Comparison of ENCODE assay signal across 9 mouse cellular contexts in genomic region chr11:75133951-75134350, GRCm38 (mm10). TPM values are rescaled to one million over a fixed set of nuclear protein-coding genes. Genes with fewer than 3 reads are reported as not detected.
DNase-seq lines count a peak whose midpoint lies in the region; ATAC-seq and TF ChIP-seq lines count a peak whose summit lies in the region.
"Had no signal": no experiment of that assay in that cellular context is flagged by ENCODE, and none has a peak within 500 bp of the region (broad histone marks: within the 10 kb centered on the region; RNA-seq: fewer than 3 reads in every experiment).

No protein-coding gene starts in this region.

- H3K4me1 ChIP-seq in forebrain, embryonic 14.5 days (ENCODE audit: control insufficient read depth, insufficient read depth, low read length), result peaks cover 17% of the 10 kb centered on the region
- peaks cover 31% of the 10 kb centered on the region for H3K4me1 ChIP-seq in hindbrain, embryonic 16.5 days (ENCODE audit: control insufficient read depth, insufficient read depth, low read depth, low read length)
- H3K4me1 ChIP-seq in lung, postnatal 0 days (ENCODE audit: insufficient read depth, low read depth, low read length), result peaks cover 13% of the 10 kb centered on the region; the same call in 1 of the 2 replicates

- TF ChIP-seq CTCF in lung, postnatal 0 days (IDR thresholded peaks at IDR 0.05), result no peak

- H3K4me3 ChIP-seq in forebrain, embryonic 14.5 days (ENCODE audit: low read depth, low read length), result no peak overlapping the region
- H3K4me3 ChIP-seq in hindbrain, embryonic 16.5 days (ENCODE audit: low read length), result no peak overlapping the region
- no peak overlapping the region for H3K4me3 ChIP-seq in lung, postnatal 0 days (ENCODE audit: low read depth, low read length)

- H3K4me2 ChIP-seq in forebrain, embryonic 14.5 days (ENCODE audit: low read length), result no peak overlapping the region
- no peak overlapping the region for H3K4me2 ChIP-seq in hindbrain, embryonic 16.5 days (ENCODE audit: low read length)
- H3K4me2 ChIP-seq in lung, postnatal 0 days (replicated peaks; ENCODE audit: low read depth, low read length), result no peak overlapping the region

- ATAC-seq in forebrain, embryonic 14.5 days, result peak; percentile 85
- peak; percentile 69 for ATAC-seq in hindbrain, embryonic 16.5 days
- ATAC-seq in lung, postnatal 0 days, result peak; percentile 75
- no peak for ATAC-seq in CD4-positive, CD25-positive, alpha-beta regulatory T cell, adult 4 months
- ATAC-seq in megakaryocyte, adult 5-6 weeks (ENCODE audit: poor library complexity, severe bottlenecking), result no peak
- ATAC-seq: Patski had no signal

- DNase-seq in left cerebral cortex, postnatal 4 days, result peak; percentile 37
- no peak for DNase-seq in left cerebral cortex, adult 11 months (ENCODE audit: low spot score)
- DNase-seq in forebrain, embryonic 14.5 days (ENCODE audit: low spot score), result peak; percentile 78
- DNase-seq in lung, postnatal 0 days (ENCODE audit: low spot score), result peak; percentile 75
- DNase-seq in layer of hippocampus, adult 18-20 months (ENCODE audit: low spot score in 2 of 2), result no peak

- peak overlapping the region; percentile 26; the same call in 1 of the 2 replicates for H3K9ac ChIP-seq in forebrain, embryonic 14.5 days (ENCODE audit: low read length)
- H3K9ac ChIP-seq in hindbrain, embryonic 16.5 days (ENCODE audit: low read depth, low read length), result no peak overlapping the region
- no peak overlapping the region for H3K9ac ChIP-seq in lung, postnatal 0 days (replicated peaks; ENCODE audit: low read depth)

- WGBS in forebrain, embryonic 14.5 days, result 2% methylated on average over 2 of the region's 2 CpGs
- WGBS in hindbrain, embryonic 16.5 days, result 0% methylated on average over 2 of the region's 2 CpGs
- 7% methylated on average over 2 of the region's 2 CpGs for WGBS in lung, postnatal 0 days

- intact Hi-C loops in left cerebral cortex, postnatal 4 days (cut with DNase I), result no loop called here

- H3K27ac ChIP-seq in forebrain, embryonic 14.5 days (ENCODE audit: low read depth, low read length), result no peak overlapping the region
- H3K27ac ChIP-seq in hindbrain, embryonic 16.5 days (ENCODE audit: low read depth, low read length), result peak overlapping the region; percentile 51; the same call in 1 of the 2 replicates
- H3K27ac ChIP-seq in lung, postnatal 0 days (ENCODE audit: low read length), result peak overlapping the region; percentile 26; the same call in 1 of the 2 replicates

- peak; percentile 58; the same call in 1 of the 2 replicates for TF ChIP-seq EP300 in lung, postnatal 0 days (IDR thresholded peaks at IDR 0.05)

- H3K36me3 ChIP-seq in forebrain, embryonic 14.5 days (ENCODE audit: control insufficient read depth, insufficient read depth, low read length), result 0 out of 2 replicates have a peak, but pooled peaks cover 4% of the 10 kb centered on the region
- no peaks in the 10 kb centered on the region for H3K36me3 ChIP-seq in hindbrain, embryonic 16.5 days (ENCODE audit: control insufficient read depth, insufficient read depth, low read length)
- H3K36me3 ChIP-seq in lung, postnatal 0 days (ENCODE audit: insufficient read depth, low read length), result no peaks in the 10 kb centered on the region

- no peaks in the 10 kb centered on the region for H3K27me3 ChIP-seq in forebrain, embryonic 14.5 days (replicated peaks; ENCODE audit: control insufficient read depth, insufficient read depth, low read length)
- H3K27me3 ChIP-seq in hindbrain, embryonic 16.5 days (replicated peaks; ENCODE audit: control insufficient read depth, insufficient read depth, low read length), result no peaks in the 10 kb centered on the region
- no peaks in the 10 kb centered on the region for H3K27me3 ChIP-seq in lung, postnatal 0 days (replicated peaks; ENCODE audit: insufficient read depth, low read length)
- H3K27me3 ChIP-seq: Patski had no signal

- H3K9me3 ChIP-seq in forebrain, embryonic 14.5 days (replicated peaks; ENCODE audit: control insufficient read depth, low read length), result no peaks in the 10 kb centered on the region
- no peaks in the 10 kb centered on the region for H3K9me3 ChIP-seq in hindbrain, embryonic 16.5 days (ENCODE audit: control insufficient read depth, low read length)
- H3K9me3 ChIP-seq in lung, postnatal 0 days (ENCODE audit: low read length), result no peaks in the 10 kb centered on the region

RNA-seq across cellular contexts. Expression of gene Hic1, which starts 35.4 kb away (rescaled TPM):
- total RNA-seq in left cerebral cortex, postnatal 4 days (2021), result 1 to 10 TPM; 5.2 to 5.6 TPM
- 1.3 and 2.0 TPM in 2 replicates for polyA plus RNA-seq in forebrain, embryonic 14.5 days (2014; fragmentation: Nextera tagmentation; extraction: Ambion mirVana)
- polyA plus RNA-seq in hindbrain, embryonic 16.5 days (2015; fragmentation: Nextera tagmentation; extraction: Ambion mirVana), result 1.9 and 2.2 TPM in 2 replicates
- polyA plus RNA-seq in lung, postnatal 0 days (2015; fragmentation: Nextera tagmentation; extraction: Ambion mirVana), result 9.9 and 13.4 TPM in 2 replicates
- polyA plus RNA-seq in CD4-positive, CD25-positive, alpha-beta regulatory T cell, adult 4 months (2017; shearing (Covaris generic)), result under 1 TPM in 1 of 2 experiments, not detected in 1; 0.36 TPM
- total RNA-seq in layer of hippocampus, adult 18-20 months (2021), result 1 to 10 TPM; 2.7 to 3.3 TPM
- total RNA-seq in megakaryocyte, adult 5-6 weeks (2015), result 0.14 TPM in 1 of 2 replicates, not detected in the other
- 0.04 and 0.07 TPM in 2 replicates for total RNA-seq in megakaryocyte, adult 5-6 weeks (2017)

RNA-seq across cellular contexts. Expression of gene Ovca2, which starts 44.7 kb away (rescaled TPM):
- total RNA-seq in left cerebral cortex, postnatal 4 days (2021), result 10 to 100 TPM in 1 of 2 experiments, 1 to 10 TPM in 1; 9.2 to 11.2 TPM
- 24.3 and 24.6 TPM in 2 replicates for polyA plus RNA-seq in forebrain, embryonic 14.5 days (2014; fragmentation: Nextera tagmentation; extraction: Ambion mirVana)
- 14.4 and 14.5 TPM in 2 replicates for polyA plus RNA-seq in hindbrain, embryonic 16.5 days (2015; fragmentation: Nextera tagmentation; extraction: Ambion mirVana)
- 19.7 and 22.0 TPM in 2 replicates for polyA plus RNA-seq in lung, postnatal 0 days (2015; fragmentation: Nextera tagmentation; extraction: Ambion mirVana)
- 10 to 100 TPM; 19.2 to 29.4 TPM for polyA plus RNA-seq in CD4-positive, CD25-positive, alpha-beta regulatory T cell, adult 4 months (2017; shearing (Covaris generic))
- 10 to 100 TPM; 18.3 to 20.5 TPM for total RNA-seq in layer of hippocampus, adult 18-20 months (2021)
- total RNA-seq in megakaryocyte, adult 5-6 weeks (2015), result 11.5 and 17.2 TPM in 2 replicates
- total RNA-seq in megakaryocyte, adult 5-6 weeks (2017), result 7.8 and 11.0 TPM in 2 replicates

RNA-seq across cellular contexts. Expression of gene Dph1, which starts 57.1 kb away (rescaled TPM):
- total RNA-seq in left cerebral cortex, postnatal 4 days (2021), result 10 to 100 TPM; 15.2 to 15.3 TPM
- polyA plus RNA-seq in forebrain, embryonic 14.5 days (2014; fragmentation: Nextera tagmentation; extraction: Ambion mirVana), result 15.9 and 17.6 TPM in 2 replicates
- 15.4 and 15.7 TPM in 2 replicates for polyA plus RNA-seq in hindbrain, embryonic 16.5 days (2015; fragmentation: Nextera tagmentation; extraction: Ambion mirVana)
- 11.3 and 14.8 TPM in 2 replicates for polyA plus RNA-seq in lung, postnatal 0 days (2015; fragmentation: Nextera tagmentation; extraction: Ambion mirVana)
- polyA plus RNA-seq in CD4-positive, CD25-positive, alpha-beta regulatory T cell, adult 4 months (2017; shearing (Covaris generic)), result 10 to 100 TPM; 11.0 to 20.6 TPM
- 10 to 100 TPM; 33.2 to 33.9 TPM for total RNA-seq in layer of hippocampus, adult 18-20 months (2021)
- total RNA-seq in megakaryocyte, adult 5-6 weeks (2015), result 0.52 and 1.3 TPM in 2 replicates
- total RNA-seq in megakaryocyte, adult 5-6 weeks (2017), result 1.8 and 2.0 TPM in 2 replicates

RNA-seq across cellular contexts. Expression of gene Rtn4rl1, which starts 59.6 kb away (rescaled TPM):
- 10 to 100 TPM; 31.6 to 35.4 TPM for total RNA-seq in left cerebral cortex, postnatal 4 days (2021)
- 5.0 and 7.4 TPM in 2 replicates for polyA plus RNA-seq in forebrain, embryonic 14.5 days (2014; fragmentation: Nextera tagmentation; extraction: Ambion mirVana)
- polyA plus RNA-seq in hindbrain, embryonic 16.5 days (2015; fragmentation: Nextera tagmentation; extraction: Ambion mirVana), result 10.6 and 10.7 TPM in 2 replicates
- polyA plus RNA-seq in lung, postnatal 0 days (2015; fragmentation: Nextera tagmentation; extraction: Ambion mirVana), result 3.6 and 4.3 TPM in 2 replicates
- 1 to 10 TPM; 1.5 to 1.8 TPM for polyA plus RNA-seq in CD4-positive, CD25-positive, alpha-beta regulatory T cell, adult 4 months (2017; shearing (Covaris generic))
- 100 to 1,000 TPM; 109 to 117 TPM for total RNA-seq in layer of hippocampus, adult 18-20 months (2021)
- total RNA-seq in megakaryocyte, adult 5-6 weeks (2015), result 1.2 and 1.3 TPM in 2 replicates
- 0.08 and 0.81 TPM in 2 replicates for total RNA-seq in megakaryocyte, adult 5-6 weeks (2017)

Comparison
In these comparisons a context has a peak if more than half of its experiments do, and no peak if none do; other contexts are left out.
1. DNase-seq: peak in left cerebral cortex, postnatal 4 days (single experiment), forebrain, embryonic 14.5 days (single experiment) and lung, postnatal 0 days (single experiment); none in left cerebral cortex, adult 11 months (single experiment) and layer of hippocampus, adult 18-20 months (0 of 2).
2. ATAC-seq: peak in forebrain, embryonic 14.5 days (single experiment), hindbrain, embryonic 16.5 days (single experiment) and lung, postnatal 0 days (single experiment); none in CD4-positive, CD25-positive, alpha-beta regulatory T cell, adult 4 months (single experiment) and megakaryocyte, adult 5-6 weeks (single experiment).